10 mouse cellular contexts compared by ENCODE assay signal in genomic region chr6:50588251-50588650, GRCm38 (mm10). TPM values are rescaled to one million over a fixed set of nuclear protein-coding genes. Genes with fewer than 3 reads are reported as not detected.
DNase-seq lines count a peak whose midpoint lies in the region; ATAC-seq and TF ChIP-seq lines count a peak whose summit lies in the region.
"Had no signal": no experiment of that assay in that cellular context is flagged by ENCODE, and none has a peak within 500 bp of the region (broad histone marks: within the 10 kb centered on the region; RNA-seq: fewer than 3 reads in every experiment).

No protein-coding gene starts in this region.

- peak; percentile 85 for TF ChIP-seq CTCF in lung, embryonic 14.5 days (IDR thresholded peaks at IDR 0.05; ENCODE audit: low read depth)

- no peak overlapping the region for H3K9ac ChIP-seq in forebrain, embryonic 14.5 days (ENCODE audit: low read length)
- no peak overlapping the region for H3K9ac ChIP-seq in forebrain, embryonic 12.5 days
- no peak overlapping the region for H3K9ac ChIP-seq in liver, embryonic 12.5 days
- no peak overlapping the region for H3K9ac ChIP-seq in lung, embryonic 14.5 days
- H3K9ac ChIP-seq: heart, embryonic 13.5 days had no signal

- H3K9me3 ChIP-seq in forebrain, embryonic 14.5 days (replicated peaks; ENCODE audit: control insufficient read depth, low read length), result no peaks in the 10 kb centered on the region
- no peaks in the 10 kb centered on the region for H3K9me3 ChIP-seq in forebrain, embryonic 12.5 days
- no peaks in the 10 kb centered on the region for H3K9me3 ChIP-seq in liver, embryonic 12.5 days (replicated peaks)
- no peaks in the 10 kb centered on the region for H3K9me3 ChIP-seq in embryonic facial prominence, embryonic 10.5 days
- no peaks in the 10 kb centered on the region for H3K9me3 ChIP-seq in lung, embryonic 14.5 days (ENCODE audit: low read depth, low read length)
- H3K9me3 ChIP-seq: heart, embryonic 13.5 days; megakaryocyte, embryonic 14.5 days had no signal

- H3K4me2 ChIP-seq in forebrain, embryonic 14.5 days (ENCODE audit: low read length), result no peak overlapping the region
- H3K4me2 ChIP-seq in forebrain, embryonic 12.5 days, result no peak overlapping the region
- no peak overlapping the region for H3K4me2 ChIP-seq in liver, embryonic 12.5 days
- H3K4me2 ChIP-seq in lung, embryonic 14.5 days, result no peak overlapping the region
- H3K4me2 ChIP-seq: heart, embryonic 13.5 days had no signal

- WGBS in forebrain, embryonic 14.5 days, result 92% methylated on average over 1 of the region's 1 CpGs
- WGBS in forebrain, embryonic 12.5 days, result 90% methylated on average over 1 of the region's 1 CpGs
- WGBS in liver, embryonic 12.5 days (ENCODE audit: insufficient replicate concordance), result 88% methylated on average over 1 of the region's 1 CpGs
- 93% methylated on average over 1 of the region's 1 CpGs for WGBS in embryonic facial prominence, embryonic 10.5 days
- WGBS in lung, embryonic 14.5 days, result 90% methylated on average over 1 of the region's 1 CpGs

- no peaks in the 10 kb centered on the region for H3K36me3 ChIP-seq in forebrain, embryonic 14.5 days (ENCODE audit: control insufficient read depth, insufficient read depth, low read length)
- no peaks in the 10 kb centered on the region for H3K36me3 ChIP-seq in forebrain, embryonic 12.5 days (replicated peaks)
- H3K36me3 ChIP-seq in liver, embryonic 12.5 days, result no peaks in the 10 kb centered on the region
- H3K36me3 ChIP-seq in embryonic facial prominence, embryonic 10.5 days (replicated peaks), result no peaks in the 10 kb centered on the region
- no peaks in the 10 kb centered on the region for H3K36me3 ChIP-seq in lung, embryonic 14.5 days (ENCODE audit: insufficient read depth)

- H3K4me3 ChIP-seq in forebrain, embryonic 14.5 days (ENCODE audit: low read depth, low read length), result no peak overlapping the region
- no peak overlapping the region for H3K4me3 ChIP-seq in forebrain, embryonic 12.5 days (replicated peaks)
- H3K4me3 ChIP-seq in liver, embryonic 12.5 days, result no peak overlapping the region
- no peak overlapping the region for H3K4me3 ChIP-seq in embryonic facial prominence, embryonic 10.5 days
- no peak overlapping the region for H3K4me3 ChIP-seq in lung, embryonic 14.5 days (ENCODE audit: low read depth, low read length)
- H3K4me3 ChIP-seq: heart, embryonic 13.5 days; megakaryocyte, embryonic 14.5 days had no signal

- H3K4me1 ChIP-seq in forebrain, embryonic 14.5 days (ENCODE audit: control insufficient read depth, insufficient read depth, low read length), result no peaks in the 10 kb centered on the region
- no peaks in the 10 kb centered on the region for H3K4me1 ChIP-seq in forebrain, embryonic 12.5 days
- H3K4me1 ChIP-seq in liver, embryonic 12.5 days, result peaks cover 7% of the 10 kb centered on the region; the same call in 1 of the 2 replicates
- peaks cover 8% of the 10 kb centered on the region; the same call in 1 of the 2 replicates for H3K4me1 ChIP-seq in embryonic facial prominence, embryonic 10.5 days
- H3K4me1 ChIP-seq in lung, embryonic 14.5 days (ENCODE audit: insufficient read depth), result no peaks in the 10 kb centered on the region

- peak; percentile 87 for DNase-seq in forebrain, embryonic 14.5 days (ENCODE audit: low spot score)
- DNase-seq in liver (peak; percentile 20), R1 (ENCODE audit: low read depth, low spot score) (peak; percentile 82)
- peak; percentile 48 for DNase-seq in embryonic facial prominence, embryonic 10.5 days (ENCODE audit: low spot score)
- DNase-seq in lung, embryonic 14.5 days, result peak; percentile 89
- DNase-seq in spleen, postnatal 4 days (ENCODE audit: low spot score in 2 of 2), result peak; percentile 54 to 79

- H3K27ac ChIP-seq in forebrain, embryonic 14.5 days (ENCODE audit: low read depth, low read length), result no peak overlapping the region
- no peak overlapping the region for H3K27ac ChIP-seq in forebrain, embryonic 12.5 days
- H3K27ac ChIP-seq in liver, embryonic 12.5 days, result no peak overlapping the region
- no peak overlapping the region for H3K27ac ChIP-seq in embryonic facial prominence, embryonic 10.5 days (replicated peaks)
- H3K27ac ChIP-seq in lung, embryonic 14.5 days (ENCODE audit: low read depth), result no peak overlapping the region
- H3K27ac ChIP-seq: heart, embryonic 13.5 days had no signal

- H3K27me3 ChIP-seq in forebrain, embryonic 14.5 days (replicated peaks; ENCODE audit: control insufficient read depth, insufficient read depth, low read length), result no peaks in the 10 kb centered on the region
- no peaks in the 10 kb centered on the region for H3K27me3 ChIP-seq in forebrain, embryonic 12.5 days
- H3K27me3 ChIP-seq in liver, embryonic 12.5 days (replicated peaks), result no peaks in the 10 kb centered on the region
- H3K27me3 ChIP-seq in embryonic facial prominence, embryonic 10.5 days (replicated peaks; ENCODE audit: low read depth, poor library complexity, severe bottlenecking), result no peaks in the 10 kb centered on the region
- no peaks in the 10 kb centered on the region for H3K27me3 ChIP-seq in lung, embryonic 14.5 days (ENCODE audit: insufficient read depth, low read length)
- H3K27me3 ChIP-seq: heart, embryonic 13.5 days; megakaryocyte, embryonic 14.5 days had no signal

- no peak for ATAC-seq in forebrain, embryonic 14.5 days
- no peak for ATAC-seq in forebrain, embryonic 12.5 days (ENCODE audit: low FRiP score)
- no peak for ATAC-seq in liver, embryonic 12.5 days
- no peak for ATAC-seq in lung, embryonic 14.5 days (ENCODE audit: insufficient read depth)

RNA-seq across cellular contexts. Expression of gene 4921507P07Rik, which starts 8.2 kb away (rescaled TPM):
- 1.0 and 1.3 TPM in 2 replicates for polyA plus RNA-seq in forebrain, embryonic 14.5 days (2014; fragmentation: Nextera tagmentation; extraction: Ambion mirVana)
- 0.53 and 0.61 TPM in 2 replicates for polyA plus RNA-seq in forebrain, embryonic 12.5 days (2016; fragmentation: Nextera tagmentation; extraction: Ambion mirVana)
- 0.13 and 0.19 TPM in 2 replicates for polyA plus RNA-seq in liver, embryonic 12.5 days (2016; fragmentation: Nextera tagmentation; extraction: Ambion mirVana)
- 0.49 and 0.69 TPM in 2 replicates for polyA plus RNA-seq in embryonic facial prominence, embryonic 10.5 days (2016; fragmentation: Nextera tagmentation; extraction: Ambion mirVana)
- 0.54 and 0.70 TPM in 2 replicates for polyA plus RNA-seq in lung, embryonic 14.5 days (2014; fragmentation: Nextera tagmentation; extraction: Ambion mirVana)

RNA-seq across cellular contexts. Expression of gene Cycs, which starts 21.9 kb away (rescaled TPM):
- polyA plus RNA-seq in forebrain, embryonic 14.5 days (2014; fragmentation: Nextera tagmentation; extraction: Ambion mirVana), result 65.1 and 70.5 TPM in 2 replicates
- polyA plus RNA-seq in forebrain, embryonic 12.5 days (2016; fragmentation: Nextera tagmentation; extraction: Ambion mirVana), result 71.1 and 74.1 TPM in 2 replicates
- 63.0 and 63.2 TPM in 2 replicates for polyA plus RNA-seq in liver, embryonic 12.5 days (2016; fragmentation: Nextera tagmentation; extraction: Ambion mirVana)
- polyA plus RNA-seq in embryonic facial prominence, embryonic 10.5 days (2016; fragmentation: Nextera tagmentation; extraction: Ambion mirVana), result 84.2 and 85.2 TPM in 2 replicates
- polyA plus RNA-seq in lung, embryonic 14.5 days (2014; fragmentation: Nextera tagmentation; extraction: Ambion mirVana), result 58.0 and 63.6 TPM in 2 replicates

Comparison
In these comparisons a context has a peak if more than half of its experiments do, and no peak if none do; other contexts are left out.
1. DNase-seq: peak in every context shown above with its lines; median percentile 89 in lung, embryonic 14.5 days; 87 in forebrain, embryonic 14.5 days; 82 in R1; 66 in spleen, postnatal 4 days; 48 in embryonic facial prominence, embryonic 10.5 days; 20 in liver.